13 mouse cellular contexts compared by ENCODE assay signal in the genomic region with DNA sequence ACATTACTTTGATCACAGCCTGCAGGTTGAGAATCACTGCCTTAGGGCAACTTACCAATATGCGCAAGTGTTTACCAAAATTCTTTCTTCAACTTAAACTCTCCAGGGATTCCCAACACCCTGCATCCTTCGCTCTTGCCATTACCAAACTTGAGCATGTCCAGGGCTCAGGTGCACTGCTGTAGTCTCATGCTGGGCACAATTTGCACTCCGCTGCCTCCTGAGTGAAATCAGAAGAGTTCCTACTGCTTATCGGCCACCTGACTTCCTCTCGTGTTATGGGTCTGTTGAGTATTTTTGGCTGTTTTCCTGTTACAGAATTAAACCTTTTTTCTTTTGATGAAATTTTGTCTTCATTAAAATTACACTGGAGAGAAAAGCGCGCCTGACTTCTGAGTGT. TPM values are rescaled to one million over a fixed set of nuclear protein-coding genes. Genes with fewer than 3 reads are reported as not detected.
DNase-seq lines count a peak whose midpoint lies in the region; ATAC-seq lines count a peak whose summit lies in the region.
"Had no signal": no experiment of that assay in that cellular context is flagged by ENCODE, and none has a peak within 500 bp of the region (broad histone marks: within the 10 kb centered on the region; RNA-seq: fewer than 3 reads in every experiment).

No protein-coding gene starts in this region.

- H3K27ac ChIP-seq in heart, embryonic 16.5 days (ENCODE audit: low read length) = peak overlapping the region; percentile 87
- peak overlapping the region; percentile 68; the same call in 1 of the 2 replicates for H3K27ac ChIP-seq in forebrain, embryonic 10.5 days
- peak overlapping the region; percentile 89 for H3K27ac ChIP-seq in hindbrain, embryonic 12.5 days
- peak overlapping the region; percentile 85 for H3K27ac ChIP-seq in midbrain, embryonic 14.5 days (replicated peaks; ENCODE audit: low read depth, low read length)

- no peaks in the 10 kb centered on the region for H3K36me3 ChIP-seq in heart, embryonic 16.5 days (ENCODE audit: control insufficient read depth, insufficient read depth)
- no peaks in the 10 kb centered on the region for H3K36me3 ChIP-seq in forebrain, embryonic 10.5 days (replicated peaks)
- H3K36me3 ChIP-seq in hindbrain, embryonic 12.5 days = no peaks in the 10 kb centered on the region
- H3K36me3 ChIP-seq in midbrain, embryonic 14.5 days (ENCODE audit: control insufficient read depth, insufficient read depth, low read length) = no peaks in the 10 kb centered on the region

- H3K9ac ChIP-seq in heart, embryonic 16.5 days (ENCODE audit: low read length) = no peak overlapping the region
- H3K9ac ChIP-seq in hindbrain, embryonic 12.5 days = no peak overlapping the region
- H3K9ac ChIP-seq in midbrain, embryonic 14.5 days (replicated peaks; ENCODE audit: low read length) = no peak overlapping the region; the same call in 1 of the 2 replicates

- H3K27me3 ChIP-seq in heart, embryonic 16.5 days (ENCODE audit: control insufficient read depth, insufficient read depth, low read length) = no peaks in the 10 kb centered on the region
- peaks cover 30% of the 10 kb centered on the region for H3K27me3 ChIP-seq in forebrain, embryonic 10.5 days (ENCODE audit: poor library complexity, severe bottlenecking)
- H3K27me3 ChIP-seq in hindbrain, embryonic 12.5 days = peaks cover 14% of the 10 kb centered on the region
- no peaks in the 10 kb centered on the region for H3K27me3 ChIP-seq in midbrain, embryonic 14.5 days (ENCODE audit: control insufficient read depth, insufficient read depth, low read length)

- peak overlapping the region; percentile 53 for H3K4me2 ChIP-seq in heart, embryonic 16.5 days (ENCODE audit: low read depth, low read length)
- H3K4me2 ChIP-seq in hindbrain, embryonic 12.5 days (replicated peaks) = 0 out of 2 replicates have a peak overlapping the region, but pooled peaks have one; percentile 31
- H3K4me2 ChIP-seq in midbrain, embryonic 14.5 days (ENCODE audit: low read length) = peak overlapping the region; percentile 24

- 57% methylated on average over 7 of the region's 7 CpGs for WGBS in heart, embryonic 16.5 days
- 81% methylated on average over 7 of the region's 7 CpGs for WGBS in forebrain, embryonic 10.5 days
- 67% methylated on average over 7 of the region's 7 CpGs for WGBS in hindbrain, embryonic 12.5 days
- 40% methylated on average over 7 of the region's 7 CpGs for WGBS in midbrain, embryonic 14.5 days

- no peak for DNase-seq in heart, adult 8-10 months (ENCODE audit: low spot score)
- DNase-seq in forebrain, embryonic 10.5 days (ENCODE audit: extremely low spot score, low spot score) = no peak
- peak; percentile 62 for DNase-seq in midbrain, embryonic 14.5 days
- DNase-seq in retina, embryonic 14.5 days (ENCODE audit: low spot score) = no peak
- DNase-seq in thymus, postnatal 25 days = no peak
- no peak for DNase-seq in cerebellum, adult 11-12 months
- DNase-seq: cerebellum, postnatal 25 days; gastrocnemius, postnatal 36 days; lung, adult 2 months; right cerebral cortex, postnatal 25 days had no signal

- no peak for ATAC-seq in heart, embryonic 16.5 days (replicated peaks; ENCODE audit: extremely low read depth, insufficient read depth, low FRiP score)
- ATAC-seq in hindbrain, embryonic 12.5 days (ENCODE audit: low FRiP score) = no peak
- ATAC-seq in midbrain, embryonic 14.5 days (ENCODE audit: low FRiP score, low TSS enrichment) = no peak

- peaks cover 25% of the 10 kb centered on the region for H3K4me1 ChIP-seq in heart, embryonic 16.5 days (ENCODE audit: control insufficient read depth, insufficient read depth, low read length)
- H3K4me1 ChIP-seq in forebrain, embryonic 10.5 days = peaks cover 42% of the 10 kb centered on the region
- H3K4me1 ChIP-seq in hindbrain, embryonic 12.5 days = peaks cover 20% of the 10 kb centered on the region
- H3K4me1 ChIP-seq in midbrain, embryonic 14.5 days (ENCODE audit: control insufficient read depth, insufficient read depth, low read length) = peaks cover 31% of the 10 kb centered on the region

- no peak overlapping the region for H3K4me3 ChIP-seq in heart, embryonic 16.5 days (ENCODE audit: low read length)
- H3K4me3 ChIP-seq in forebrain, embryonic 10.5 days = no peak overlapping the region
- H3K4me3 ChIP-seq in hindbrain, embryonic 12.5 days = no peak overlapping the region
- no peak overlapping the region for H3K4me3 ChIP-seq in midbrain, embryonic 14.5 days (replicated peaks; ENCODE audit: low read depth, low read length)

- 0 out of 2 replicates have a peak, but pooled peaks cover 2% of the 10 kb centered on the region for H3K9me3 ChIP-seq in heart, embryonic 16.5 days (replicated peaks; ENCODE audit: control insufficient read depth, low read length)
- peaks cover 4% of the 10 kb centered on the region; the same call in 1 of the 2 replicates for H3K9me3 ChIP-seq in forebrain, embryonic 10.5 days
- no peaks in the 10 kb centered on the region for H3K9me3 ChIP-seq in hindbrain, embryonic 12.5 days (replicated peaks)
- no peaks in the 10 kb centered on the region for H3K9me3 ChIP-seq in midbrain, embryonic 14.5 days (ENCODE audit: control insufficient read depth, low read length)

RNA-seq across cellular contexts. Expression of a gene that starts 53.8 kb away (rescaled TPM):
- polyA plus RNA-seq in heart, embryonic 16.5 days (2015; fragmentation: Nextera tagmentation; extraction: Ambion mirVana) = not detected in 2 replicates
- total RNA-seq in heart, adult 8-10 months (2022) = not detected
- not detected in 2 replicates for polyA plus RNA-seq in forebrain, embryonic 10.5 days (2016; fragmentation: Nextera tagmentation; extraction: Ambion mirVana)
- not detected in 2 replicates for polyA plus RNA-seq in hindbrain, embryonic 12.5 days (2016; fragmentation: Nextera tagmentation; extraction: Ambion mirVana)
- not detected in 2 replicates for polyA plus RNA-seq in midbrain, embryonic 14.5 days (2014; fragmentation: Nextera tagmentation; extraction: Ambion mirVana)
- total RNA-seq: gastrocnemius, postnatal 36 days; left cerebral cortex, adult 18-20 months had no signal
